Mouse (Mus musculus): ENCODE measurements at regions not wholly inside any gene's neighbourhood (a gene's known extent, or its start where the extent isn't known, plus 50 kb on each side); places are given as distances from the start of the nearest gene placed in this dataset.

DNA sequence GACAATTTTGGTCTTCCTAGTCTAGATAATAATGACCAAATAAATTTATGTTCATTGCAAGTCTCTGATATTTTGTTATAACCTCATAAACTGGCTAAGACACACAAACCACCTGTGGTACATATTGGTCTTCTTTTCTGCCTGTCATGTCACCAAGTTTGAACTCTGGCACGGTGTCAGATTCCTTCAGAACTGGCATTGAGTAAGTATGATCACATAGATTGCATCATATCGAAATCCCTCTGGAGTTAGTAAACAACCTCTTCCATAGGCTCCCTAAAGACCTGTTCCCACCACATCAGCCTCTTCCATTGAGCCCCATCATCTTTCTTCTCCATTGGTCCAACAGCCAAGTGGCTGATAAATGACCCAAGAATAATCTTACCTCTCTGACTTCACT, 102.1 kb upstream of the Bmper start:
- no peak for DNase-seq (ENCODE audit: low spot score in 2 of 2)
- intact Hi-C loops (cut with DNase I) = no loop called here

DNA sequence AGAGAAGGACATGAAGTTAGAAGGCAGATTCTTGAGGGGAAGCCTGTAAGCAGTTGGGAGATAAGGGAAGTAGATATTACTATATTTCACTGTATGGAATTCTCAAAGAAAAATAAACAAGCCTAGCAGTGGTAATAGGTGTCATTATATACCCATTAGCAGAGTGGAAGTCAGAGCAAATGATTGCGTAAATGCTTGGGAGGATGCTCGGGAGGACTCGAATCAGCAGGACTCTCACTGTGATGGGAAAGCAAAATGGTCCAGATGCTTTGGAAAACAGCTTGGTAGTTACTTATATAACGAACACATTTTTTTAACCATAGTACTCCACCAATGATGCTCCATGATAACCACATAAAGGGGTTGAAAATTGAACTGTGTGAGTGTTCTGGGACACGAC, 100.4 kb upstream of the Bmper start:
- intact Hi-C loops (cut with DNase I) = no loop called here
- no peak for DNase-seq (ENCODE audit: low spot score in 2 of 2)

GRCm38 (mm10) chr9:23123452-23123851, 99.4 kb upstream of the Bmper start:
- intact Hi-C loops (cut with DNase I) = no loop called here
- DNase-seq (ENCODE audit: low spot score in 2 of 2) = no peak

- intact Hi-C loops (cut with DNase I) = no loop called here
- no peak for DNase-seq (ENCODE audit: low spot score in 2 of 2)
These were observed 96.8 kb upstream of the Bmper start for GRCm38 (mm10) chr9:23125761-23126704.

DNA sequence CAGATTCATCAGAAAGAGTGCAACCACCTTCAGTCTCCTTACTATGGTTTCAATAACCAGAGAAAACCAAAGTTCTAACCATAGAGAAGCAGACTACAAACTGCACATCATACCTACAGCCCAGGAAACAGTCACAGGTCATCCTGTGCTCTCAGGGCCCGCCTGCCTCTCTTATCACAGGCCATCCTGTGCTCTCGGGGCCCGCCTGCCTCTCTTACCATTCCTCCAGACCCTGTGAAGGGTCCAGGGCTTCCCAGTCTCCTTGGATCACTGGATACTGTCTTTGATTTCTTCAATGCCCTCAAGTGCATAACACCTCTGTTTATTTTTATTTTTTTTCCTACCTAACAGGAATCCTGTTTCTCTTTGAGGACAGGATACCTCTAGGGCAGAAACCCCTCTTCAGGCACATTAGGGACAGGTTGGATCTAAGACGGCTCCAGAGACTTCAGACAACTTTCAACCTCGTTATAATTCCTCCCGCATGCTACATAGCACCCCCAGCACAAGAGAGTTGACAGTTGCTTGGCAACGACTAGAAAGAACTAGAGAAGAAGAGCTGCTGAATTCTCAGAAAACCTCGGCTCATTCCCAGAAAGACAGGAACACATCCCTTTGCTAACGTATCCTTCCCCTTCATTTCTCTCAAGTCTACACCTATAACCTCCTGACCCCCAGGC, 95.4 kb upstream of the Bmper start:
- intact Hi-C loops (cut with DNase I) = no loop called here
- DNase-seq (ENCODE audit: low spot score in 2 of 2) = peak; percentile 6 to 9

DNA sequence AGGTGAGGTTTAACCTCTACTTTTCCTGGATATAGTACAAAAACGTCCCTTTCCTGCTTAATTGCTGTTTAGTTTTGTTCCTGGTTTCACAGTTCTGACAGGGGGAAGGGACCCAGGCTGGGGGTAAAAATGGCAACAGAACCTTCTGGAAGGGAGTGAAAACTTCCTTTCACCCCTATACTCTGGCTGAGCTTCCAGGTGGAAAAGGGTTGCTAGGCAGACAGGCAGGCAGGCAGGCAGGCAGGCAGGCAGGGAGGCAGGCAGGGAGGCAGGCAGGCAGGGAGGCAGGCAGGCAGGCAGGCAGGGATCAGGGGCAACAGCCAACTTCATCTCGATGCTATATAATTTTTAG, 94.9 kb upstream of the Bmper start:
- intact Hi-C loops (cut with DNase I) = no loop called here
- no peak for DNase-seq (ENCODE audit: low spot score in 2 of 2)

- no peak for DNase-seq (ENCODE audit: low spot score in 2 of 2)
These were observed 88.9 kb upstream of the Bmper start for GRCm38 (mm10) chr9:23134006-23134405.

DNA sequence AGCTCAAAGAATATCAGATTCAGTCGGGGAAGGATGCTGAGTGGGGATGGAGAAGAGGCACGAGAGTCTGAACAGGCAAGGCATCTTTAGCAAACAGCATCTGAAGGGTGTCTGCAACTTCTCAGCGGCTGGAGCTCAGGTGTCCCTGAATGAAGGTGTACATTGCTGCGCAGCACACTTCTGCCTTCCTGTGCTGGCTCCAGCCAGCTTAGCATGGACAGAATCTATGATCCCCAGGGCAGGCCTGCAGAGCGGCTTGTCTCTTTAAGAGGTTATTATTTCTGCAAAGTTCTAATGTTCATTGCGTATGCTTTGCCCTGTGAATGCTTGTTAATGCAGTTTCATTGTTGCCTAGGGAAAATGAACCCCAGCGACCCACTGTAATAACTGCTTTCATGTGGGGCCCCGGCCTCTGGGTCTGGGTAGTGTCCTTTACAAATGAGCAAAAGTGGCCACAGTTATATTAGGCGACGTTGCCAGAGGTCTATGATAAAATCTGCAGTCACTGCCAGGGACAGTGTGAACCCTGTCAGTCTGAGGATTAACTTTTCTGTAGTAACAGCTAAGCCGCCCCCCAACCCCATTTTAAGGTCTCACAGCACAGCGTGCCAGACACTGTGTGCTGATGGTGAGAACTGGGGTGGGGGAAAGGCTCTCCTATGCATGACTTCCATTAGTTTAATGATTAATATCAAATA, 88.3 kb upstream of the Bmper start:
- no peak for DNase-seq (ENCODE audit: low spot score in 2 of 2)
- intact Hi-C loops (cut with DNase I) = no loop called here

More at GRCm38 (mm10) chr9:23134006-23134405, 88.9 kb upstream of the Bmper start:
- intact Hi-C loops (cut with DNase I) = no loop called here

GRCm38 (mm10) chr9:23136511-23136910, 86.4 kb upstream of the Bmper start:
- intact Hi-C loops (cut with DNase I) = no loop called here

DNA sequence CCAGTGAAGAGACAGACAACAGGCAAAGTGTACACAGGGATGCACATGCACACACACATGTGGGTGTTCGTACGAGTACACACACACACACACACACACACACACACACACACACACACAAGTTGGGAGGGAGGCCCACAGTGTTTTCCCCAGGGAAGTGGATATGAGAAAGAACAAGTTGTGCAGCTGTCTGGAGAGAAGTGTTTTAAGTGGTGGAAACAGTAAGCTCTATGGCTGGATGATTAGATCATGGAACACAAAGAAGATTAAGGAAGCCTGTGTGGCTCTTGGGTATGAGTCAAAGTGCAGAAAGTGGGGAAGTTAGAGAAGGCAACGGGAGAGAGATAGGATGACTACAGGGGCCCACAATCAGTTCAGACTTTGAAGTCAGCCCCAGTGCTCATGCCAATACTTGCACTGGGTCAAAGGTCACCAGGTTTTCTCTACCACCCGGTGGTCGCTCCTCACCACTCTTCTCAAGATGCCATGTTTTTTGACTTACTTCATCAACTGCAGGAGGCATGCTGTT, 85.1 kb upstream of the Bmper start:
- no peak for DNase-seq (ENCODE audit: low spot score in 2 of 2)
- intact Hi-C loops (cut with DNase I) = no loop called here

More at GRCm38 (mm10) chr9:23136511-23136910, 86.4 kb upstream of the Bmper start:
- DNase-seq (ENCODE audit: low spot score in 2 of 2) = no peak

DNA sequence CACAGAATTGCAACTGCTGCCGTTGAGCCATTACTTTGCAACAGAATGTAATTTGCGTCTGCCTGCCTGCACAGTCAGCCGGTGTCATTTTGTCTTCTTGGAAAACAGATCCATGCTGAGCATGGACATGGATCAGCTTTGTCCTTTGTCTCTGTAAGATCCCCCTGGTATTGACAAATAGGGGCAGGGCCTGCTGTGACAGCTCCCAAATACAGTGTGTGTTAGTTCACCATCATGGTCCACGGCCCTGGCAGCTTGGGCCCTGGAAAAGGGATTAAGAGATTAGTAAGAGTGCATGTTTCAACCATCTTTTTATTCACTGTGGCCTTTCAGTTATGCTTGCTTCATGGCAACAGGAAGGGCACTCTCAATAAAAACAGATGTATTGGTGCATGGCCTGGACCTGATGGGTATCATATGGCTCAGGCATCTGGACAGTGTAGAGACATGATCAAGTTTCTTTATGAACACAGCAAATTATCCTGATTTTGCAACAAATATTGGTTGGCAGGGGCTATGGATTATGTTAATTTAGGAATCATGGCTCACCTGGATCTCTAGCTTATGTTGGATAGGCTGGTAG, 83.2 kb upstream of the Bmper start:
- no peak for DNase-seq (ENCODE audit: low spot score in 2 of 2)
- intact Hi-C loops (cut with DNase I) = no loop called here

DNA sequence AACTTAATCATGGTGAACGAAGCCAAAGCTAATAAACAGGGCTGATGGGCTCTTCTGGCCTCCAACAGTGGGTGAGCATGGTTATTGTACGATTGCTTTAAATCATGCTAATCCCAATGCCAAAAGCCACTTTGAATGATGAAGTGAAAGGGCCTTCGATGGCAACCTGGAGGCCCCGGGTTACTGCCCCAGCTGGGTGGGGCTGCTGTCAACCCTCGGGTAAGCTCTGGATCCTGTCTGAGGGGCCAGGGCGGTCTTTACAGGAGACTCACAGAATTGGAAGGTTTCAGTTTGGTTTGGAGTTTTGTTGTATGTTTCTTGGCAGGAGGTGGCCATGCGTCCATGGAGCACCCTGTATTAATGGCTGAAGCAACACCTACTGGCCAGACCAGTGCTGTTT, 78.6 kb upstream of the Bmper start:
- DNase-seq (ENCODE audit: low spot score in 2 of 2) = no peak
- intact Hi-C loops (cut with DNase I) = no loop called here

DNA sequence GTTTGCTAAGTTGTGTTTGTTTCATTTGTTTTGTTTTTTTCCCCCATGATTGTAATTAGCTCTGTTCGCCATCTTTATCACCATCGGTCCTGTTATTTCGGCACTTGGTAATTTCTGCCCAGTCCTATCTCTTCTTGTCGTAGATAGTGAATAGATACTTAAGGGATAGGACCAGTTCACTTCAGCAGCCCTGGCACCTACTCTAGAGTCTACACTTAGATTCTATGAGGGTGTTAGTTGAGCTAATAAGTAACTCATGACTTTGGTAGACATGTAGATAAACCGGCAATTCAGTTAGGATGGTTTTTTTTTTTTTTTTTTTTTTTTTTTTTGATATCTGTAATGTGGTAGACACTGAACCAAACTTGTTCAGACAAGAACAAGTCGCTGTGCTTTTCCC, 72.5 kb upstream of the Bmper start:
- intact Hi-C loops (cut with DNase I) = no loop called here
- no peak for DNase-seq (ENCODE audit: low spot score in 2 of 2)

DNA sequence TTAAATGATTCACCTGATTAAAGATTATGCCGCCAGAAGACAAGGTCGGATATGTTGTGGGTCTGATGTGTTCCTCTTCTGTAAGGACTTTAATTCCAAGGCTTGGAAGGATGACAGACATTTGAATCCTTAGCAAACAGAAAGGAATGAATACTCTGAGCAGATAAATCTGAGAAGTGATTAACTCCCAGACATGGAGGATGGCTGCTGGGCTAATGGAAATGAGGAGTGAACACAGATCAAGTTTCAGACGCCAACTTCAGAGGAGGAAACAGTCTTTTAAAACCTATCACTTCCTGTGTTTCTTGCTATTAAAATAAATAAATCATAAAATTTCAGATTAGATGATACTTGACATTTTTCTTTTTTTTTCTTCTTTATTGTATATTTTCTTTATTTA, 72.0 kb upstream of the Bmper start:
- intact Hi-C loops (cut with DNase I) = no loop called here
- DNase-seq (ENCODE audit: low spot score in 2 of 2) = no peak

GRCm38 (mm10) chr9:23151953-23152490, 70.9 kb upstream of the Bmper start:
- intact Hi-C loops (cut with DNase I) = no loop called here
- DNase-seq (ENCODE audit: low spot score in 2 of 2) = no peak

GRCm38 (mm10) chr9:23156820-23157570, 65.9 kb upstream of the Bmper start:
- intact Hi-C loops (cut with DNase I) = no loop called here
- DNase-seq (ENCODE audit: low spot score in 2 of 2) = no peak

- DNase-seq (ENCODE audit: low spot score in 2 of 2) = no peak
- intact Hi-C loops (cut with DNase I) = no loop called here
These were observed 64.4 kb upstream of the Bmper start for GRCm38 (mm10) chr9:23158499-23158898.

- no peak for DNase-seq (ENCODE audit: low spot score in 2 of 2)
These were observed 61.5 kb upstream of the Bmper start for GRCm38 (mm10) chr9:23161346-23161745.

GRCm38 (mm10) chr9:23167056-23167591, 55.8 kb upstream of the Bmper start:
- peak in 1 of 2 experiments; percentile 4 for DNase-seq (ENCODE audit: low spot score in 2 of 2)

More at GRCm38 (mm10) chr9:23161346-23161745, 61.5 kb upstream of the Bmper start:
- intact Hi-C loops (cut with DNase I) = no loop called here

More at GRCm38 (mm10) chr9:23167056-23167591, 55.8 kb upstream of the Bmper start:
- intact Hi-C loops (cut with DNase I) = no loop called here
